Mouse (Mus musculus): ENCODE measurements around the gene AC124502.3.
"Not testable (repeated sequence)": the region's sequence is repeated elsewhere in the genome, so short reads cannot be mapped to it uniquely, and the experiment has no call there.

AC124502.3 gene

GRCm38 (mm10) chr19:5038709-5039156, at the start of gene AC124502.3, which contains the start of gene B4gat1:
AC124502.3 (plus strand) TSS chr19:5038891.
B4gat1 (plus strand) TSS chr19:5038826.
- DNase-seq (ENCODE audit: low spot score), result peak; percentile 81

- no peak for DNase-seq (ENCODE audit: low spot score)
Observed at GRCm38 (mm10) chr19:4989013-4989412, 49.7 kb upstream of the AC124502.3 start.

DNA sequence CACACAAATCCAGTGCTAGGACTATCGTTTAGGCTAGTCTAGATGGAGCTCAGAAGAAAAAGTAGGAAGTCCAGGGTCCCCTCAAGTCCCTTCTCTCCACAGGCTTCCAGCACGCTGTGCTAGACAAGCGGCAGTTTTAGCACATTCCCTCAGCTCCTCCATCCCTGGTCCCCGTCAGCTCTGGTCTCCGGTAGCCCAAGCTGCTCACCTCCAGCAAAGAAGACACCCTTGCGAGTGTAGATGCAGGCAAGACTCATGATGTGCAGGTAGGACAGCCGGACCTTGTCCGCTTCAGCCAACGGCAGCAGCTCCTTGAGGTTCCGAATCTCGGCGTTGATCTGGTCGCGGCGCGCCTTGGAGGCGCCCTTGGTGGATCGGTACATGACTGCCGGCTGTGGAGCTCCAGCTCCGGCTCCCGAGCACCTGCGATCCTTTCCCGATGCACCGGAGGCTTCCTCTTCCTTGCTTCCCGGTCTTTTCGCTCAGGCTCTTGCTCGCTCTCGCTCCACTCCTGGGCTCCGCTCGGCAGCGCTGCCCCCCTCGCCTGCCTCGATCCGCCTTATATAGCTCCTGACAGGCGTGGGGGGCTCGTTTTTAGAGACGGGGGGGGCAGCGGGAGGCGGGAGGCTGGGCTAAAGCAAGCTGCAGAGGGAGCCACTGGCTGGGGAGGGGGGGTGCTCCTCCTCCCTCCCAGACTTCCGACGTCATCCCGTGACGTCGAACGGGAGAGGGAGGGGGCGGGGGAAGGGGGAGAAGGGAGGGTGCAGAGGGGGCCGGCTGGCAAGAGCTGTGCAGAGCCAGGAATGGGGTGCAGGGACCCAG, 49.0 kb upstream of the AC124502.3 start:
- DNase-seq (ENCODE audit: low spot score), result peak; percentile 62

DNA sequence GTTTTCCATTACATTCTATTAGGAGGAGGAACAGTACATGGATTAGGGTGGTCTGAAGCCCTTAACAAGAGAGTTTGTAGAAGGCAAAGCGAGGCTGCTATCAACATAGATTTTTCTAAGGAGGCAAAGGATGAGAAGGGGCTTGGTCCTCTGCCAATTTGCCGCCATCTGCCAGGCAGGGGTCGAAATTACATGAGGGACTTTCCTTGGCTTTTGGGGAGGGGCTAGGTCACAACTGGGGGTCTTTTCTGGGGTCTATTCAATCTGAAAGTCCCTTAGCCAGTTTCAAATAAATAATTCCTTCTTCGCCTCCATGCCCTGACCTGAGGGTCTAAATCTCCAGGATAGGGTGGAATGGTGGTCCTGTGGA, 48.5 kb upstream of the AC124502.3 start, which contains the start of gene Npas4:
TSS of gene Npas4 (minus strand) at position 61 of the 370 bp plus-strand sequence.
- no peak for DNase-seq (ENCODE audit: low spot score)

DNA sequence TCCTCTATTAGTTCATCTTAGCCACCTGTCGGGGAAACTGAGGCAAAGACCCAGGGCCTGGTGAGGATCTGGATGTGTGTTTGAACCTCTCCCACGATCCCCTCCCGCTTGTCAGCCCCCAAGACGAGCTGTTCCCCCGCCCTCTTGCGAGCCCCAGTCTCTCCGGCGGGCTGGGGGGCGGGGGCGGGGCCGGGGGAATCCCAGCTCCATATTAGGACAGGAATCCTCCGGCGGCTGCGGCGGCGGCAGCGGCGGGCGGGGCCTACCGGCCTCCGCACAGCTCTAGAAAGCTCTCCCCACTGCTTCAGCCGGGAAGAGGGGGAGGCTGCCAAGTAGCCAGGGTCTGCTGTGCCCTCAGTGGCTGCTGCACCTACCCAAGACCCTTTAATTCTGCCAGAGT, 48.0 kb upstream of the AC124502.3 start:
- DNase-seq (ENCODE audit: low spot score), result no peak

DNA sequence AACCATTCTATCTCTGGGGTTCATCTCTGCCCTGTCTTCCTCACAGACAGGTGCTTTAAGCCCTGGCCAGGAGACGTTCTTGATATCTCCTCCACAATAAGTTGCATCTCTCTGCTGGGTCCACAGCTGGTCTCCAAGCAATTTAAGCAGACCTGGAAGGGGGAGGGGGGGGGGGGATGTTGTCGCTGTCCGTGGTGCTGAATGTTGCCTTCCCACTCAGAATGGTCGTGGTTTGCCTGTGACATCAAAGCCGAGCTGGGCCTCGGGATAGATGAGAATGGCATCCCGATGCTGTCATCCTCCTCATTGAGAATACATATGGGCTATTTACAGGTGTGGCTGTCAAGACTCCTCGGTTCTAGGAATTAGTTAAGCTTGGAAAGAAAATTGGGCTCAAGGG, 46.3 kb upstream of the AC124502.3 start:
- no peak for DNase-seq (ENCODE audit: low spot score)

DNA sequence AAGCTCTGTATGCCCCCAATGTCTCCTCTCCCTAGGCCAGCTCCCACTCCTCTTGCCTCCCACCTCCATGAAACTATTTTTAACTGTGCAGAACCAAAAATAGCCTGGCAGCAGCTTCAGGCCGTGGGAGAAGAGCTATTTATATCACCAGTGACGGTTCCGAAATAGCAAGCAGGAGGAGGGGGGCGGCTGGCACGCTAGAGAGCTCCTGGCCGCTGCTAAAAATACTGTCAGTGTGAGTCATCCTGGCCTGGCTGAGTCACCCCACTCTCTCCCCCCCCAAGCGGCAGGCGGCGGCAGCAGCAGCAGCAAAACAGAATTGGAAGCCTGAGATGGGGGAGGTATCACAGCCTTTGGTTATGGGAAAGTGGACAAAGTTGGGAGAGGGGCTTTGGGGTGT, 45.8 kb upstream of the AC124502.3 start:
- DNase-seq (ENCODE audit: low spot score), result peak; percentile 84

- DNase-seq (ENCODE audit: low spot score), result peak; percentile 86
Observed at GRCm38 (mm10) chr19:4994043-4994442, 44.6 kb upstream of the AC124502.3 start.

DNA sequence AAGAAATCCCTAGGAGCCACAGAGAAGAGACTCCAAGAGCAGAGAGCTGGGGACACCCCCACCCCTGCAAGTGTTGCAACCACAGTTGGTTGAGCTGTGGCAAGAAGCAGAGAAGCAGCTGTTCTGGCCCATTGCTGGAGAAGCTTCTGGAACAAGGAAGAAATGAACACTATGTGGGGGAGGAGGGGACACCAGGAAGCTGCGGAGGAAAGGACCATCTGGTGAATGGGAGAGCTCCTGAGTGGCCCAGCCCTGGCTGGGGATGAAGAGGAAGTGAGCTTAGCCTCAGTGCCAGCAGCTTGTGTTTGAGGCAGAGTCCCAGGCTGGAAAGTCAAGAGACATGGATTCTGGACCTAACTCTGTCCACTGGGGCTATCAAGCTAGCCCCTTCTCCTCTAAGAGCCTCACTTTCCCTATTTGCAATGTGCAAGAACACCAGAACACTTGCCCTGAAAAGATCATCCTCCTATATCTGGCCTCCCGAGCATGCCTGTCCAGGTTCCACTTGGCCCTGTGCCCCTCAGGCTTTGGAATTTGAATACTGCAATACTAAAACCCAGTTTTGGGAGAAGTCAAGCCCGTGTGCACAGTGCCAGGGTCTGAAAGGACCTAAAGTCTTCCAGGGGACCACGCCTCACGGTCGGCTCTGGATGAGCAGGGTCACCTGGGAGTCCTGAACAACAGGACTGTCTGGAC, 39.1 kb upstream of the AC124502.3 start:
- peak; percentile 75 for DNase-seq (ENCODE audit: low spot score)

DNA sequence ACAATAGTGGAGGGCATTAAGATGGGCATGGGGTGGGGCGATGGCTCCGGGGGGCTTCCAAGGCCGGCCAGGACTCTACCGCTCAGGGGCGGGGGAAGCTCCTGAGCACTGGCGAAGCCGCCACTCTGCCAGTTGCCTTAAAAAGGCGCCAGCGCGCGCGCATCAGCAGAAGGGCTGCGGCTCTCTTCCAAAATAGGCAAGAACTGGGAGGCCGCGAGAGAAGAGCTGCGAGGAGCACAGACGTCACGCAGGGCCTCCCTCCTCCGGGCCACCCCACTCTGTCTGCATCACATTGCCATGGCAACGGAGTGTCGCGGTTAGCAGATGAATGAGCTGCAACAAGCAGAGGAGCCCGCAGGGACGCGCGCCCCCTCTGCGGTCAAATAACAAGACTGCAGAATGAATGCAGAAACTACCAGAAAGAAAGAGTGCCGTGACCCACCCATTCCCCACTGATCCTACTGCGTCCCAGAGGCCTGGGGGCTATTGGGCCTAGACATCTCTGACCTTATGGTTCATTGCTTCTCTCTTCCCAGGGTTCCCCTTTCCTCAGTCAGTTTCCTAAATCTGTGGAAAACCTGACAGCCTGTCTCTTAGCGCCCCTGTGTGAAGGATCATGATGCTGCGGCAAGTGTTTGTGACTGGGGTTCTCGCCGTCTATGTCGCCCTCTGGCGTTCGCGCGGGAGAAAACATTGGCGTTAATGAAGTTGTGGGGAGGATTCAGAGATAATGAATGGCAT, 36.9 kb upstream of the AC124502.3 start:
- peak; percentile 94 for DNase-seq (ENCODE audit: low spot score)

DNA sequence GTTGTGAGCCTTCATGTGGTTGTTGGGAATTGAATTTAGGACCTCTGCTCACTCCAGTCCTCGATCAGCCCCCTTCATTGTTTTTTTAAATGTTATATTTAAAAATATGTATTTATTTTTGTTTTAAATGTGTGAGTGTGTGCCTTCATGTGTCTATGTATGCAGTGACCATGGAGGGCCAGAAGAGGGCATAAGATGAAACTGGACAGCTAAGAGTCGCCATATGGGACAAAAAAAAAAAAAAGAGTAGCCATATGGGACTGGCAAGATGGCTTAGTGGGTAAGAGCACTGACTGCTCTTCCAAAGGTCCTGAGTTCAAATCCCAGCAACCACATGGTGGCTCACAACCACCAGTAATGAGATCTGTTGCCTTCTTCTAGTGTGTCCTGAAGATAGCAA, 35.0 kb upstream of the AC124502.3 start:
- not testable (repeated sequence) for DNase-seq (ENCODE audit: low spot score)

- DNase-seq (ENCODE audit: low spot score), result no peak
Observed at GRCm38 (mm10) chr19:5004925-5005324, 33.8 kb upstream of the AC124502.3 start.

GRCm38 (mm10) chr19:5013138-5013537, 25.6 kb upstream of the AC124502.3 start:
- no peak for DNase-seq (ENCODE audit: low spot score)

GRCm38 (mm10) chr19:5014961-5015398, 23.7 kb upstream of the AC124502.3 start:
- no peak for DNase-seq (ENCODE audit: low spot score)

GRCm38 (mm10) chr19:5016221-5016742, 22.4 kb upstream of the AC124502.3 start:
- no peak for DNase-seq (ENCODE audit: low spot score)

- DNase-seq (ENCODE audit: low spot score), result no peak
Observed at GRCm38 (mm10) chr19:5016782-5017181, 21.9 kb upstream of the AC124502.3 start.

GRCm38 (mm10) chr19:5017611-5018010, 21.1 kb upstream of the AC124502.3 start:
- DNase-seq (ENCODE audit: low spot score), result no peak

DNA sequence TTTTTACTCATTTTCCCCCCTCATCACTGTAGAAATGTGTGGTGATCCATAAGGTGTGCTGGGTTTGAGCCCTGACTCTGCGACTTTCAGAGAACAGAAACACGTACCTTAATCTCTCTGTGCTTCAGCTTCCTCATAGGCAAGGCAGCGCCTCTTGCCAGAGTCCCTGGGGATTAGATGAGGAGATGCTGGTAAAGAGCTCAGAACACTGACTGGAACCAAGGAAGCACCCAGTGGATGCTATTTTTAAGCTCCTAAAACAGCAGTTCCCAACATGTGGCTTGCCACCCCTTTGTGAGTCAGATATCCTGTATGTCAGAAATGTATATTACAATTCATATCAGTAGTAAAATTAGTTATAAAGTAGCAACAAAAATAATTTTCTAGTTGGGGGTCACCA, 20.5 kb upstream of the AC124502.3 start:
- DNase-seq (ENCODE audit: low spot score), result no peak

GRCm38 (mm10) chr19:5021416-5021815, 17.3 kb upstream of the AC124502.3 start:
- no peak for DNase-seq (ENCODE audit: low spot score)

GRCm38 (mm10) chr19:5023621-5024479, 14.8 kb upstream of the AC124502.3 start, which contains the start of gene Slc29a2:
Slc29a2 (plus strand) TSS chr19:5023860.
- peak; percentile 80 for DNase-seq (ENCODE audit: low spot score)

- no peak for DNase-seq (ENCODE audit: low spot score)
Observed at GRCm38 (mm10) chr19:5026111-5026510, 12.6 kb upstream of the AC124502.3 start.
